25 mouse cellular contexts compared by ENCODE assay signal in genomic region chr3:51981496-51981895, GRCm38 (mm10).
"Had no signal": no experiment of that assay in that cellular context is flagged by ENCODE, and none has a peak within 500 bp of the region (broad histone marks: within the 10 kb centered on the region; RNA-seq: fewer than 3 reads in every experiment).

No protein-coding gene starts in this region.

- H3K4me2 ChIP-seq: intestine, embryonic 15.5 days; limb, embryonic 12.5 days; limb, embryonic 15.5 days; liver, embryonic 11.5 days; lung, embryonic 14.5 days; midbrain, embryonic 13.5 days; neural tube, embryonic 12.5 days; neural tube, embryonic 15.5 days had no signal

- H3K27ac ChIP-seq: intestine, embryonic 15.5 days; limb, embryonic 12.5 days; limb, embryonic 15.5 days; liver, embryonic 14.5 days; midbrain, embryonic 10.5 days; midbrain, embryonic 13.5 days; neural tube, embryonic 12.5 days; neural tube, embryonic 15.5 days had no signal

- H3K4me1 ChIP-seq: limb, embryonic 12.5 days; limb, embryonic 15.5 days had no signal

- H3K36me3 ChIP-seq: intestine, embryonic 15.5 days; limb, embryonic 12.5 days; limb, embryonic 15.5 days; midbrain, embryonic 10.5 days; midbrain, embryonic 13.5 days; neural tube, embryonic 12.5 days; neural tube, embryonic 15.5 days had no signal

- DNase-seq: kidney, adult 18-20 months; kidney, adult 9 months; kidney, postnatal 36 days; layer of hippocampus, postnatal 36 days; left cerebral cortex, postnatal 4 days; liver, postnatal 0 days; lung, embryonic 14.5 days; right cerebral cortex, adult 18-20 months; right cerebral cortex, postnatal 14 days; spleen, adult 18-20 months; thymus, adult 2 months; thymus, postnatal 14 days; thymus, postnatal 4 days had no signal

- H3K27me3 ChIP-seq: intestine, embryonic 15.5 days; limb, embryonic 12.5 days; limb, embryonic 15.5 days; midbrain, embryonic 13.5 days; neural tube, embryonic 12.5 days; neural tube, embryonic 15.5 days had no signal

- H3K9ac ChIP-seq: intestine, embryonic 15.5 days; limb, embryonic 12.5 days; limb, embryonic 15.5 days; liver, embryonic 14.5 days; liver, postnatal 0 days; lung, embryonic 14.5 days; midbrain, embryonic 13.5 days; neural tube, embryonic 12.5 days; neural tube, embryonic 15.5 days had no signal

- H3K4me3 ChIP-seq: intestine, embryonic 15.5 days; limb, embryonic 12.5 days; limb, embryonic 15.5 days; megakaryocyte, embryonic 14.5 days; midbrain, embryonic 10.5 days; midbrain, embryonic 13.5 days; neural tube, embryonic 12.5 days; neural tube, embryonic 15.5 days had no signal

- H3K9me3 ChIP-seq: intestine, embryonic 15.5 days; limb, embryonic 12.5 days; limb, embryonic 15.5 days; megakaryocyte, embryonic 14.5 days; midbrain, embryonic 10.5 days; midbrain, embryonic 13.5 days; neural tube, embryonic 12.5 days; neural tube, embryonic 15.5 days had no signal

- ATAC-seq: intestine, embryonic 15.5 days; liver, postnatal 0 days; lung, postnatal 0 days; midbrain, embryonic 13.5 days; midbrain, embryonic 16.5 days had no signal
